Mouse (Mus musculus) neural tube, embryonic 13.5 days (tissue): ENCODE results near the gene Elobl. TPM values are rescaled to one million over a fixed set of nuclear protein-coding genes. Genes with fewer than 3 reads are reported as not detected.

Source experiments
- ATAC-seq: fragments of 200-750 bp; cut with Nextera tagmentation; 2 replicates; pipeline ENCODE4 v1.8.0; 2017; ENCODE audit warnings: low read depth, mild to moderate bottlenecking, moderate TSS enrichment, moderate library complexity
- H3K27ac ChIP-seq: fragments of 300-500 bp; sonication (generic); replicated peaks from 2 replicates; pipeline ENCODE4 v1.5.1; 2015; ENCODE audit warnings: moderate library complexity, mild to moderate bottlenecking, inconsistent platforms
- H3K27me3 ChIP-seq: fragments of 300-500 bp; sonication (generic); 2 replicates; pipeline ENCODE4 v1.6.1; 2015; ENCODE audit warnings: mild to moderate bottlenecking, inconsistent platforms
- H3K36me3 ChIP-seq: fragments of 300-500 bp; sonication (generic); 2 replicates; pipeline ENCODE4 v1.6.1; 2015; ENCODE audit warnings: mild to moderate bottlenecking, inconsistent platforms
- H3K4me1 ChIP-seq: fragments of 300-500 bp; sonication (generic); replicated peaks from 2 replicates; pipeline ENCODE4 v1.6.1; 2015; ENCODE audit warnings: inconsistent platforms
- H3K4me2 ChIP-seq: fragments of 300-500 bp; sonication (generic); 2 replicates; pipeline ENCODE4 v1.6.1; 2015; ENCODE audit warnings: inconsistent platforms, mild to moderate bottlenecking, moderate library complexity
- H3K4me3 ChIP-seq: fragments of 300-500 bp; sonication (generic); 2 replicates; pipeline ENCODE4 v1.5.1; 2015; ENCODE audit warnings: mild to moderate bottlenecking, inconsistent platforms
- H3K9ac ChIP-seq: fragments of 300-500 bp; sonication (generic); 2 replicates; pipeline ENCODE4 v1.6.1; 2015; ENCODE audit warnings: moderate library complexity, mild to moderate bottlenecking, inconsistent platforms
- H3K9me3 ChIP-seq: fragments of 300-500 bp; sonication (generic); 2 replicates; pipeline ENCODE4 v1.6.1; 2016; ENCODE audit warnings: inconsistent platforms
- WGBS: fragments of 180-500 bp; shearing (Covaris S2); methylation state at CpG from one replicate; pipeline ENCODE4 v1.1.7; 2015; 5-methylcytosine and 5-hydroxymethylcytosine counted together
- polyA plus RNA-seq: library from polyadenylated mRNA; unstranded; fragments of >200 nt; fragmentation: Nextera tagmentation; extraction: Ambion mirVana; gene quantifications from 2 replicates; pipeline ENCODE4 v1.2.1, GENCODE M21; 2015

Gene Elobl
- not detected in 2 replicates for polyA plus RNA-seq

GRCm38 (mm10) chr11:88966881-88967361 lies at the start of gene Elobl:
Gene Elobl, minus strand, starts transcription at chr11:88966931.
- no peak for ATAC-seq
- WGBS, result 81% methylated on average over 3 of the region's 3 CpGs
- Histone ChIP-seq H3K27me3 (no peaks in the 10 kb centered on the region), H3K9ac (no peak within 1 kb of the TSS), H3K4me1 (no peaks in the 10 kb centered on the region), H3K4me2 (no peak within 1 kb of the TSS), H3K9me3 (no peaks in the 10 kb centered on the region), H3K4me3 (no peak within 1 kb of the TSS), H3K36me3 (no peaks in the 10 kb centered on the region), H3K27ac (no peak within 1 kb of the TSS)

GRCm38 (mm10) chr11:89012241-89012640 lies 45.5 kb upstream of the Elobl start:
- 91% methylated on average over 5 of the region's 5 CpGs for WGBS
- H3K4me1 ChIP-seq, result no peaks in the 10 kb centered on the region
- H3K4me2 ChIP-seq, result no peak overlapping the region
- H3K27ac ChIP-seq, result no peak overlapping the region
- H3K27me3 ChIP-seq, result no peaks in the 10 kb centered on the region
- no peak overlapping the region for H3K4me3 ChIP-seq
- no peak overlapping the region for H3K9ac ChIP-seq
- no peak for ATAC-seq
- no peaks in the 10 kb centered on the region for H3K36me3 ChIP-seq
- no peaks in the 10 kb centered on the region for H3K9me3 ChIP-seq

- no peak overlapping the region for H3K4me3 ChIP-seq
- 77% methylated on average over 7 of the region's 7 CpGs for WGBS
- no peak overlapping the region for H3K9ac ChIP-seq
- no peaks in the 10 kb centered on the region for H3K4me1 ChIP-seq
- H3K4me2 ChIP-seq, result no peak overlapping the region
- no peaks in the 10 kb centered on the region for H3K36me3 ChIP-seq
- no peaks in the 10 kb centered on the region for H3K9me3 ChIP-seq
- no peak for ATAC-seq
- H3K27ac ChIP-seq, result no peak overlapping the region
- H3K27me3 ChIP-seq, result no peaks in the 10 kb centered on the region
Observed at GRCm38 (mm10) chr11:89009496-89009895, 42.8 kb upstream of the Elobl start.

GRCm38 (mm10) chr11:89009066-89009465 lies 42.3 kb upstream of the Elobl start:
- Histone ChIP-seq H3K4me1 (no peaks in the 10 kb centered on the region), H3K4me2 (no peak overlapping the region), H3K4me3 (no peak overlapping the region), H3K9me3 (no peaks in the 10 kb centered on the region), H3K36me3 (no peaks in the 10 kb centered on the region), H3K9ac (no peak overlapping the region), H3K27me3 (no peaks in the 10 kb centered on the region), H3K27ac (no peak overlapping the region)
- no peak for ATAC-seq
- 88% methylated on average over 9 of the region's 9 CpGs for WGBS

- Histone ChIP-seq H3K4me1 (no peaks in the 10 kb centered on the region), H3K9ac (no peak overlapping the region), H3K9me3 (no peaks in the 10 kb centered on the region), H3K4me3 (no peak overlapping the region), H3K27me3 (no peaks in the 10 kb centered on the region), H3K36me3 (no peaks in the 10 kb centered on the region), H3K27ac (no peak overlapping the region), H3K4me2 (no peak overlapping the region)
- no peak for ATAC-seq
- 90% methylated on average over 3 of the region's 3 CpGs for WGBS
Observed at GRCm38 (mm10) chr11:89007582-89007981, 40.9 kb upstream of the Elobl start.

GRCm38 (mm10) chr11:89006404-89006803 lies 39.7 kb upstream of the Elobl start:
- Histone ChIP-seq H3K27me3 (no peaks in the 10 kb centered on the region), H3K27ac (no peak overlapping the region), H3K9ac (no peak overlapping the region), H3K4me2 (no peak overlapping the region), H3K4me3 (no peak overlapping the region), H3K36me3 (no peaks in the 10 kb centered on the region), H3K9me3 (no peaks in the 10 kb centered on the region), H3K4me1 (no peaks in the 10 kb centered on the region)
- no peak for ATAC-seq

- Histone ChIP-seq H3K4me1 (no peaks in the 10 kb centered on the region), H3K36me3 (no peaks in the 10 kb centered on the region), H3K27ac (no peak overlapping the region), H3K27me3 (peaks cover 3% of the 10 kb centered on the region), H3K9ac (no peak overlapping the region), H3K4me3 (no peak overlapping the region), H3K9me3 (no peaks in the 10 kb centered on the region), H3K4me2 (no peak overlapping the region)
- ATAC-seq, result no peak
- WGBS, result 78% methylated on average over 5 of the region's 5 CpGs
Observed at GRCm38 (mm10) chr11:89005473-89005872, 38.7 kb upstream of the Elobl start.

- no peak for ATAC-seq
- WGBS, result 83% methylated on average over 4 of the region's 4 CpGs
Observed at GRCm38 (mm10) chr11:89003726-89004125, 37.0 kb upstream of the Elobl start.

GRCm38 (mm10) chr11:89003078-89003477 lies 36.3 kb upstream of the Elobl start:
- ATAC-seq, result no peak
- Histone ChIP-seq H3K9ac (no peak overlapping the region), H3K27me3 (peaks cover 26% of the 10 kb centered on the region), H3K36me3 (no peaks in the 10 kb centered on the region), H3K4me3 (no peak overlapping the region), H3K9me3 (no peaks in the 10 kb centered on the region), H3K4me2 (peak overlapping the region; percentile 4; the same call in 1 of the 2 replicates), H3K27ac (no peak overlapping the region), H3K4me1 (peaks cover 3% of the 10 kb centered on the region; the same call in 1 of the 2 replicates)
- 75% methylated on average over 6 of the region's 6 CpGs for WGBS

More at GRCm38 (mm10) chr11:89003726-89004125, 37.0 kb upstream of the Elobl start:
- no peak overlapping the region for H3K4me2 ChIP-seq
- peaks cover 21% of the 10 kb centered on the region for H3K27me3 ChIP-seq
- no peak overlapping the region for H3K9ac ChIP-seq
- no peaks in the 10 kb centered on the region for H3K36me3 ChIP-seq
- no peaks in the 10 kb centered on the region for H3K9me3 ChIP-seq
- H3K27ac ChIP-seq, result no peak overlapping the region
- H3K4me1 ChIP-seq, result peaks cover 3% of the 10 kb centered on the region; the same call in 1 of the 2 replicates
- H3K4me3 ChIP-seq, result no peak overlapping the region

GRCm38 (mm10) chr11:89002621-89003020 lies 35.9 kb upstream of the Elobl start:
- no peak for ATAC-seq
- no peak overlapping the region for H3K4me3 ChIP-seq
- peak overlapping the region; percentile 4; the same call in 1 of the 2 replicates for H3K4me2 ChIP-seq
- no peaks in the 10 kb centered on the region for H3K9me3 ChIP-seq
- H3K27ac ChIP-seq, result no peak overlapping the region
- 84% methylated on average over 5 of the region's 5 CpGs for WGBS
- peaks cover 28% of the 10 kb centered on the region for H3K27me3 ChIP-seq
- H3K9ac ChIP-seq, result no peak overlapping the region
- no peaks in the 10 kb centered on the region for H3K36me3 ChIP-seq
- peaks cover 3% of the 10 kb centered on the region; the same call in 1 of the 2 replicates for H3K4me1 ChIP-seq

GRCm38 (mm10) chr11:89002068-89002467 lies 35.3 kb upstream of the Elobl start:
- WGBS, result 89% methylated on average over 5 of the region's 5 CpGs
- peak overlapping the region; percentile 4; the same call in 1 of the 2 replicates for H3K4me2 ChIP-seq
- H3K36me3 ChIP-seq, result no peaks in the 10 kb centered on the region

GRCm38 (mm10) chr11:89001569-89001968 lies 34.8 kb upstream of the Elobl start:
- H3K9me3 ChIP-seq, result no peaks in the 10 kb centered on the region
- no peaks in the 10 kb centered on the region for H3K36me3 ChIP-seq
- H3K4me1 ChIP-seq, result peaks cover 3% of the 10 kb centered on the region; the same call in 1 of the 2 replicates
- H3K4me3 ChIP-seq, result no peak overlapping the region
- 0 out of 2 replicates have a peak overlapping the region, but pooled peaks have one; percentile 51 for H3K4me2 ChIP-seq
- ATAC-seq, result no peak
- no peak overlapping the region for H3K9ac ChIP-seq
- no peak overlapping the region for H3K27ac ChIP-seq
- WGBS, result 96% methylated on average over 7 of the region's 7 CpGs
- H3K27me3 ChIP-seq, result peaks cover 28% of the 10 kb centered on the region

More at GRCm38 (mm10) chr11:89002068-89002467, 35.3 kb upstream of the Elobl start:
- Histone ChIP-seq H3K27me3 (peaks cover 28% of the 10 kb centered on the region), H3K4me1 (peaks cover 3% of the 10 kb centered on the region; the same call in 1 of the 2 replicates), H3K9ac (no peak overlapping the region), H3K9me3 (no peaks in the 10 kb centered on the region), H3K4me3 (no peak overlapping the region), H3K27ac (no peak overlapping the region)
- no peak for ATAC-seq

GRCm38 (mm10) chr11:89000527-89000819 lies 33.7 kb upstream of the Elobl start:
- no peak overlapping the region for H3K27ac ChIP-seq
- peaks cover 3% of the 10 kb centered on the region; the same call in 1 of the 2 replicates for H3K4me1 ChIP-seq
- H3K4me3 ChIP-seq, result peak overlapping the region; percentile 33
- H3K27me3 ChIP-seq, result peaks cover 28% of the 10 kb centered on the region
- H3K4me2 ChIP-seq, result peak overlapping the region; percentile 51
- no peaks in the 10 kb centered on the region for H3K9me3 ChIP-seq
- H3K36me3 ChIP-seq, result no peaks in the 10 kb centered on the region
- no peak overlapping the region for H3K9ac ChIP-seq
- ATAC-seq, result no peak
